Mouse (Mus musculus) liver, adult 2 months (tissue): ENCODE measurements around the gene Sox5.

Experiments used
- CTCF ChIP-seq: fragments of 200-500 bp; IDR thresholded peaks from 2 replicates; pipeline ENCODE4 v1.5.1; 2011; ENCODE audit warnings: low read depth, low read length, control low read depth
- POLR2A ChIP-seq: fragments of 200-500 bp; IDR thresholded peaks from 2 replicates; pipeline ENCODE4 v1.6.1; 2011; ENCODE audit warnings: low read length, control low read depth; ENCODE audit not compliant: insufficient read depth; ENCODE audit errors: extremely low read depth

DNA sequence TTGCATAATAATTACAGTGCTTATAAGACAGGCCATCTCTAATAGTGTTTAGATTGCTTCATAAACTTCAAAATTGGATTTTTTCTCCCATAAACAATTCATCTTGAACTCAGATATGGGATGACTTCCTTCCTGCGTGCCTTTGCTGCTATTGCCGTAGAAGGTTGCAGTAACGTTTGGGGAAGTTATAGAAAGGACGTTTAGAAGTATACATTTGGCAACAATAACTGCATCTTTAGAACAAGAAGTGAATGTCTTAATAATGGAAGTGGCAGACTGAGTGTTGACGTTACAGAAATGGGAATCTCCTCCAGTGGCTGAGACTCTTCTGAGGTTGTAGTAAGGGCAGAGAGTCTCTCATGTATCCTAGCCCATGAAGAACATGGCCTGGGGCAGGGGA lies 955.0 kb downstream of the Sox5 start:
- TF ChIP-seq CTCF (no peak), POLR2A (no peak)
